Mouse (Mus musculus): ENCODE results near the gene Gpr68.

The Gpr68 gene

DNA sequence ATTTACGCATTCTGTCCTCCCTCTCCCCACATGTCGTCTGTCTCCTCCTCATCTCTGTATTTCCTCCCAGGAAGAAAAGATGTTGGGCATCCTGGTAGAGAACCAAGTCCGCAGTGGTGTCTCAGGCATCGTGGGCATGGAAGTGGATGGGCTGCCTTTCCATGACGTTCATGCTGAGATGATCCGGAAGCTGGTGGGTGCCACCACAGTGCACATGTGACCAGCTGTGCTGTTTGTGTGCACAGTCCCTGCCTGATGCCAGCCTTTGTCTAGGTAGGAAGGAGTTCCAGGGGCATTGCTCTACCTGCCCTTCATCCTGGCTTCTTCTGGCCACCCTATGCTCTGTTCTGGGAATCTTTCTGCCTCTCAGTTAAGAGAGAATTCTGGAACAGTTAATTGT, 36.8 kb downstream of the Gpr68 start:
- DNase-seq (ENCODE audit: low spot score), result no peak

DNA sequence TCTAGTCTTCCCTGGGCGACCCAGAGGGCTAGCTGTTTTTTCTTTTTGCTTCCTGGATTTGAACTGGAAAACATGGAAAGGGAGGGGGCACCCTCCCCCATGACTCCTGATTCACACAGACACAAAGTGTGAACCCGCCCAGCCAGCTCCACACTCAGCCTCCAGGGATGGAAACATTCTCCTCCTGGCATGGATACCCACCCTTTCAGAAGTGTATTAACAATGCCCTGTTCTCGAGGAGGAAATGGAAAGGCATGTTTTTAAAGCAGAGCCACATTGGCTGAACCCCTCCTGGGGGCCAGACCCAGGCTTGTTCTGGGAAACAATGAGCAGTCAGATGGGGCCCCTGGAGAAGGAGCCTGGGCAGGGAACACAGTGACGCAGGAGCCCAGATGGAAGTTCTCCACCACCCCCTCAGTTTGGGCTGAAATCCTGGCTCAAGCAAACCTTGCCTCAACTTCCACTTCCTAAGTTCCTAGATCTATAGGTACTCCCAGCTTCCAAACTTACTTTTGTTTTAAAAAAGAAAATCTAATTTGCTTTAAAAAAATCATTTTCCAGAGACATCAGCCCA, 39.9 kb downstream of the Gpr68 start:
- DNase-seq (ENCODE audit: low spot score), result no peak

DNA sequence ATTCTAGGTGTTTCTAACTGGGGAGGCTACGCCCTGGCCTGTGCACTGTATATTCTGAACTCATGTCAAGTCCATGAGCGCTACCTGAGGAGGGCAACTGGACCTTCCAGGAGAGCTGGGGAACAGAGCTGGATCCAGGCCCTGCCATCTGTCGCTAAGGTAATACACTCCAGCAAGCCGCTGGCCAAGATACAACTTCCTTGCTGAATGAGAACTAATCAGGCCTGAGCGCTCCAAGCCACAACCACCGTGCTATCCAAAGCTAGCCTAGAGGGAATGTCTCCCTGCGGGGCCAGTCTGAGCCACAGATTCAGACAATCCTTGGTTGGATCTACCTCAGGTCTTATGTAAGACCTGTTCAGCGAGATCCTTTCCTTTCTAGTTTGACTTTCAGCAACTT, 40.9 kb downstream of the Gpr68 start:
- DNase-seq (ENCODE audit: low spot score), result no peak

DNA sequence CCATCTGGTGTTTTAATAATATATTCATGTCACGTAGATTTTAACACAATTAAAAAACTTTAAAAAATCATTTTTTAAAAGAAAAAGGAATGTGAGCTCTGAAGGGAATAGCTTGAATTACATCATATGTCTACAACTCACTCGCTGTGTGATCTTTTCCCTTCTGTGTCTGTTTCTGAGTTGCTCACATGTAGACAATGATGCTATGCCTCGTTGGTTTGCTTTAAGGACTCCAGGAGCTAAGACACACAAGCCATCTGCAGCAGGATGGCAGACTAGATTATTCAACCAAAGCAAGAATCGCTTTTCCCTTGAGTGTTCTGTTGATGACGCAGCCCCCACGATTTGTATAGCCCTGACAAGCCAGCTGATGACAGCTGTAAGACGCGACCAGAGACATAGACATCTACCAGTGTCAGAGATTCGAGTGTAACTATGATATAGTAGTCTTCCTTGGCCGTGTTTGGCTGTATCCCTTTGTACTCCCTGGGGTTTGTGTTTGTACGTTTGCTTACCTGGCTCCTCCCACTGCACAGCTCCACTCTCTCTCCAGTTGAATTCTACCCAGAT, 42.4 kb downstream of the Gpr68 start:
- no peak for DNase-seq (ENCODE audit: low spot score)

DNA sequence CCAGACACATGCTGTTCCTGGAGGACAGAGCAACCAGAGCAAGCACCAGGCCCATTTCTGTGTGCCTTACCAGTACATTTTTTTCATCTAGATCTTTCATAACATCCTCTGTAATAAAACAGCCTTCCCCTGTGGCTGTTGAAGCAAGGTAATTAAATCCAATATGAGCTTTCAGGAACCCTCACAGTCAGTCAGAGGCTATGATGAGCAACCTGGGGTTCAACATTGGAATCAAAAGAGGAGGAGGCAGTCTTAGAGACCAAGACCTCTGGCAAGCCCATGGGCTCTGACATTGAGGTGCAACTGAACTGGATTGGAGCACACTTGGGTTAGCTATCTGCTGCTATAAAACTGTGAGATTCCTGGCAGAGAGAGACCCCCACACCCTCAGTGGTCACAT, 42.9 kb downstream of the Gpr68 start:
- DNase-seq (ENCODE audit: low spot score), result no peak

DNA sequence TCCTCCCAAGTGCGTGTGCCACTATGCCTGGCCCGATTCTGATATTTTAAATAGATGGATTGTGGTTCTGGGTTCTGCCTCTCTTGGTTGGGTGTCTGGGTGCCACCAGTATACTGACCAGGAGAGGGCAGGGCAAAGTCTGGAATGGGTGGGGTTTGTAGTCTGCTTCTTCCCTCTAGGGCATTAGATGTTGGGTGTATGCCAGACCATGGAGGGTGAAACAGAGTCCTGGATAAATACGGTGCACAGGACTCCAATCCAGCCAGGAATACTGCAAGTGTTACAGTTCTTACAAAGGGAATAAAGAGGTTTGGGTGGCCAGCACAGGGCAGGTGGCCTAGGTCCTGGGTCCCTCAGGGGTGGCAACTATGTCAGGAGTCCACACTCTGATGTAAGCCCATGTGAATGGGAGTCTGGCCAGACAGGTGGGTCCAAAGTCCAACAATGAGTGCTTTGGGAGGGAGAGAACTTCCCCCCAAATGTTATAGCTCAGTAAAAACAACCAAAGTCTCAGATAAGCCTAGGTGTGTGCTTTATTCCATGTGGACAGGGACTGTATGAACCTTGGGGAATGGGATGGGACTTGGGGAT, 45.0 kb downstream of the Gpr68 start:
- no peak for DNase-seq (ENCODE audit: low spot score)

DNA sequence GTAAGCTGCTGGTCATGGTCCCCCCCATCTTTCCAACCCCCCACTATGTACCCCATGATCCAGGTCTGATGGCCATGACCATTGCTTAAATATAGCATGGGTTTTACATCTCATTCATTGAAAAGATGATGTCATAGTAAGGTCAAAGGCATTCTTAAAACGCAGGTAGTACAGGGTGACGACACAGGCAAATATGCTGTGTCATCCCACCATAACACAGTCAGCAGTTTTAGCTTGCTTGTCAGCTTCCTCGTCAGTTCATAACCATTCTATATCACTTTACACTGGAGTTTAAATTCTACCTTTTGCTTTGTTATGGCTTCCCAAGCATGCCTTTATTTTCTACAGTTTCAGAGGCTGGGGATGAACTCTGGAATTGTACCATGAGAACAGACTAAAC, 45.7 kb downstream of the Gpr68 start:
- no peak for DNase-seq (ENCODE audit: low spot score)

DNA sequence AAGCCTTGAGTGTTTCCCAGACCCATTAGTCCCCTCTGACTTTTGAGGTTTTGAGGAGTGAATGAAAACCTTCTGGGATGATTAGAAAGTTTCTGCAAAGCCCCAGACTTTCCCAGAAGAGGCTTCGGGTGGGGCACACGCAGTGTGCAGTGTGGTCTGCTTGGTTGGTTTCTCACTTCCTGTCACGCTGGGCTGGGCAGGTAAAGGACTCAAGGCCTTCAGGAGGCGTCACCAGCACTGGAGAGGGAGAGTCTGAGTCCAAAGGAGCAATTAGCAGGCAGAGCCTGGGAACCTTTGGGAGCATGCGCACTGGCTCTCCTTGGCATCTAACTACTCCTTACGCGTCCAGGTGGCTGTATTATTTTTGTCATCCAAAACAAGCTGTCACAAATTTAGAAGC, 50.2 kb downstream of the Gpr68 start:
- no peak for DNase-seq (ENCODE audit: low spot score)

DNA sequence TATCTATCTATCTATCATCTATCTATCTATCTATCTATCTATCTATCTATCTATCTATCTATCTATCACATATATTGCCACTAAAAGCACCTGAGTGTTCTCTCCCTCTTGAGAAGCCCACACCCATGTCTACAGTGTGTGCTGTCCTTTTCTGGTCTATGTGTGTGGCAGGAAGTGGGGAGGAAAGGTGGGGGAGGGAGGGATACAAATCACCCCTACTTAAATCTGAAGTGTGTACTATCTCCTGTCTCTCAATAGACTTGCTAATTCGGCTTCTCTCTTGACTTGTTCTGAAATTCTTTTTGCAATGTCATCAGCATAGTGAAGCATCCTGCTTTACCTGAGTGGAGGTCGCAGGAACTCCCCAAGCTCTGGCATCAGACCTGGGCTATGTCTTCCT, 51.7 kb downstream of the Gpr68 start:
- no peak for DNase-seq (ENCODE audit: low spot score)

DNA sequence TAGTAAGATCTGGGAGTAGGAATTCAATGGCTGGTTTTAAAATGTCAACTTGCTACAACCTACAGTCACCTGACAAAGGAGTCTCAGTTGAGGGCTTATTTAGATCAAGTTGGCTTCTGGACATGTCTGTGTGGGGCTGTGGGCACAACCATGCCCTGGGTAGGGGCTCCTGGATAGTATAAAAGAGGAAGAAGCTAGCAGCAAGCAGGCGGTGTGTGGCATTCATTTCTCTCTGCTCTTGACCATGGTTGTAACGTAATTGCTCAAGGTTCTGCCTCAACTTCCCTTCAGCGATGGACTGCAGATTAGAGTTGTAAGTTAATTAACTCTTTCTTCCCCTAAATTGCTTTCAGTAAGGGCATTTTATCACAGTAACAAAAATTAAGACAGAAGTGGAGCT, 55.6 kb downstream of the Gpr68 start:
- DNase-seq (ENCODE audit: low spot score), result no peak

DNA sequence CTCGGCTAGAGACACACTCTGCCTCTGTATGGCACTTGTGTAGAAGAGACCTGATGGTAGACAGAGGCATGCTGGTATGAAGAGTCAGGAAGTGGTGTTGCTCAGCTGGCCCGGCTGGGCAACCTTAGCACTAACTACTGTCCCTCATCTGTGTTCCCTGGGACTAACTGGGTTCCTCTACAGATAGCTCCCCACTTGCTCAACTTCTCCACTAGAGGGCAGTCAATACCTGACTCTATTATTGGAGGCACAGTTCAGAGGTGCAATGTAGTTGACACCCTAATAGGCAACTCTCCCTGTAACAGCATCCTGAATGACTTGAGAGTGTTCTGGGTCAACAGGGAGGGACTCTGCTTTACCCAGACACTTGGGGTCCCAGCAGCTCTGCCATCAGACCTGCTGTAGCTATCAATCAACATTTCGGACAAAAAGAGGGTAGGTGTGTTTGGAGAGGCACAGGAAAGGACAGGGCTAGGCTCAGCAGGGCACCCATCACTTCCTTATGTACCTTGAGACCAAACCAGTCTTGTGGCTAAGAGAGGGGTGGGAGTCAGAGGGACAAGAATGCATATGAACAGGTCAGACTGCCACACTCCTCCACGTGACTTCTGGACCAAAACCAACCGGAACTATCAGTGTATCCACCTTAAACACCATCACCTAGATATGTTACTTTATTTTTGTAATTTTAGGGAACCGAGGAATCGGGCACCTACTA, 58.4 kb downstream of the Gpr68 start:
- peak; percentile 58 for DNase-seq (ENCODE audit: low spot score)

DNA sequence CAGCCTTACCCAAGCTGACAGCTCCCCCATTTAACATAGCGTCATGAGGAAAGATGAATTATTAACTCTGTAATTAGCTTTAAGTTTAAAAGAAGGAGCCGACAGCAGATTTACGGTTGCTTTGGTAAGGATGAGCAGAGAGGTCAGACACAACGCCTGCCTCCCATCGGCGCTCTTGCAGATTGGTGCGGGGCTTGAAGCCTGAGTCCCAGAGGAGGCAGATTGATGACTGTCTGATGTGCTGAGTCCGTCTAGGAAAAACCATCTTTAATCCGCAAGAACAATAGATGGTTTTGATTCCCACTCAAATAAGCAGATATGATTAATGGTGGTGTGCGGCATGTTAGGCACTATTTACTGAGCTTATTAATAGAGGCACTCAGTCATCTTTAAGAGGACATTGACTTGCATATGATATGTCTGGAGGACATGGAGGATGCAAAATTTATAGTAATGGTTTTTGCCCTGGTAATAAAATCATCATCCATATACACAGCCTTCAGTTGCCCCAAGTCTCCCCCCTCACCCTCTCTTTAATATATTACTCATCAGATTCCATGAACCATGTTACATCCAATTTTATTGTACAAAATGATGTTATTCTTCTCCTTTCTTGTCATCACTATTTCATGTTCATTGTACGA, 60.4 kb downstream of the Gpr68 start:
- no peak for DNase-seq (ENCODE audit: low spot score)

DNA sequence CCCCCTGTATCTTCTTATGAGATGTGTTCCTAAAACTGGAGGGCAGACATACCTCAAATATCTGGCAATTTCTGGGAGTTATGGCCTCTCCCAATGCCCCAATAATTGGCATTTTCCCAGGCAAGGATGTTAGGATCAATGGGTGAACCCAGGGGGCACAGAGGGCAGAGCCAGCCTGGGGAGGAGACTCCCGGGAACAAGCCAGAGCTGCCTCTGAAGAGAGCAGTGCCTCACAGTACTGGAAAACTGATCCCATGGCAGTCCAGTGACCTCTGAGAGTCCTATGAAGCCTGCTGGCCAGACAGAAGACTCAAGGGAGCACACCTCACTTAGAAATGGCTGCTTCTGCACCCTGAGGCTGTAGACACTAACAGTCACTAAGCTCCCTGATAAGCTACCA, 61.4 kb downstream of the Gpr68 start:
- no peak for DNase-seq (ENCODE audit: low spot score)

DNA sequence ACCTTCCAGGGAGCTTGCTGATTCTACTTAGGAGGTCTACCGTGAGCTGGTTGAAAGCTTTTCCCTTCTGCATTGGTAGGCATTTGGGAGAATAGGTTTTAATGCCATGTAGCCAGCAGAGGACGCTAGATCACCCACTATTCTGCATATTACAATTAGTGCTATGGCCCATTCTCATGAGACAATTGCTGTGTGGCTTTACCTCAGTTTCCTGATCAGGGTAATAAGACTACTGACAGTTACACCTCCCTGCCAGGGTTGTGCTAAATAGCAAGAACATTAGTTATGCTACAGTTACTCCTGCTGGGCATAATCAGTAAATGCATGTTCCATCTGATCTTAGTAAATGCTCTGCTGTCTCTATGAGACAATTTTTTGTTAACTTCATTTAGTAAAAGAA, 62.2 kb downstream of the Gpr68 start:
- DNase-seq (ENCODE audit: low spot score), result no peak

DNA sequence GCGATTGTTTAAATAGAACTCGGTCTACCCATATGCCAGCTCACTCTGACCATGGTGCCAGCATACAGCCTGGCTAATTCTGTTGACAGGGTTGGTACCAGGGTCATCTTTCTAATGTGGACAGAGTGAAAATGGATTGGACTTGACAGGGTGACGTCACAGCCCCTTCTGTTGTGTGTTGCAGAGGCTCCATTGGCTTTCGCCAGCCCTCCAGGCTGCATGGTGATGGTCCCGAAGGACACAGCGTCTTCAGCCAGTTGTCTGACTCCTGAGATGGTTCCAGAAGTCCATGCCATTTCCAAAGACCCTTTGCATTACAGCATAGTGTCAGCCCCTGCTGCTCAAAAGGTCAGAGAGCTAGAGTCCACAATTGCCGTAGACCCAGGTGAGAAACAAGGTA, 63.5 kb downstream of the Gpr68 start:
- no peak for DNase-seq (ENCODE audit: low spot score)

DNA sequence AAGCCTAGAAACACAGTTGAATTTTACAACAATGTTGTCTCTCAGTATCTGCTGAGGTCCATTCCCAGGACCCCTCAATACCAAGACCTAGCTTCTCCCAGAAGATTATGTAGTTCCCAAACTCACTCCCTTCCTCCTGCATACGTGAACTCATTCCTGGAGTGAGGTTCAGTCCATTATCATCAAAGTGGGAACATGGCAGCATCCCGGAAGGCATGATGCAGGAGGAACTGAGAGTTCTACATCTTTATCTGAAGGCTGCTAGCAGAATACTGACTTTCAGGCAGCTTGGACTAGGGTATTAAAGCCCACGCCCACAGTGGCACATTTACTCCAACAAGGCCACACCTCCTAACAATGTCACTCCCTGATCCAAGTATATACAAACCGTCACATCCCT, 64.8 kb downstream of the Gpr68 start:
- DNase-seq (ENCODE audit: low spot score), result no peak

DNA sequence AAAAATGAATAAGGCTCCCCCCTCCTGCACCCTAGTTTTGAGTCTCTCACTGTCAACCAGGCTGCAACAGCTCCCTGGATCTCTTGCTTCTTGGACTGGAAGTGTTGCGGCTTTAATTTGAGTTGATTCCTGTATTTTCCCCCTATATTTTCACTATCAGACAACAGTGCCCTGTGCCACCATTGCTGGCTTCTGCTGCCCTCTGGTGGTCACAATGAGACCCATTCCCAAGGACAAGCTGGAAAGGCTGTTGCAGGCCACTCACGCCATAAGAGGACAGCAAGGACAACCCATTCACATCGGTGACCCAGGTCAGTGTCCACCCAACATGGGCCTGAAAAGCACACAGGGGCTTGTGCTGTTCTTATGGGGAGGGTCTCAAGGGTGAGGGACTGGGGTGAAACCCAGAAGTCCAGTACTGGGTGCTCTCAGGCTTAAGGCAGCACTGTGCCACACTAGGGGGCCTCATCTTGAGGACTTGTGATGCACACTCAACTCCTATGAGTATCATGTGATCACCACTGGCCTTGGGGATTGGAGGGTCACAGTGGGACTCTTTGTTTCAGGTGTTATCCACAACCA, 66.7 kb downstream of the Gpr68 start:
- peak; percentile 65 for DNase-seq (ENCODE audit: low spot score)

DNA sequence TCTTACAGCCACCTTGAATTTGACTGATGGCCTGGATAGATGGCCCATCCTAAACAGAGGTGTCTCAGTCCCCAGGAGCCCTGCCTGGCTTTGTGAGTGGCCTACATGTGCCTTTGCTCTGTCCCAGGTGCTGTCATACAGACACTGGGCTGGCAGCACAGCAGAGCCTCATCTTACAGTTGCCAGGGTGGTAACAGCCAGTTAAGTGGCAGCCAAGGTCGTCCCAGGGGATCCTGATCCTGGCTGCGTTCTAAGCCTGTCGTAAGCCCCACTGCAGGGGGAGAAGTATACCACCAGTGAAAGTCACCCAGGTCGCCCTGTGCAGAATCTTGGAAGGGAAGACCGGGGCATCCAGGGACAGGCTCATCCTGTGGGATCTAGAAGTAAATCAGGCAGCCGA, 68.1 kb downstream of the Gpr68 start:
- DNase-seq (ENCODE audit: low spot score), result no peak

DNA sequence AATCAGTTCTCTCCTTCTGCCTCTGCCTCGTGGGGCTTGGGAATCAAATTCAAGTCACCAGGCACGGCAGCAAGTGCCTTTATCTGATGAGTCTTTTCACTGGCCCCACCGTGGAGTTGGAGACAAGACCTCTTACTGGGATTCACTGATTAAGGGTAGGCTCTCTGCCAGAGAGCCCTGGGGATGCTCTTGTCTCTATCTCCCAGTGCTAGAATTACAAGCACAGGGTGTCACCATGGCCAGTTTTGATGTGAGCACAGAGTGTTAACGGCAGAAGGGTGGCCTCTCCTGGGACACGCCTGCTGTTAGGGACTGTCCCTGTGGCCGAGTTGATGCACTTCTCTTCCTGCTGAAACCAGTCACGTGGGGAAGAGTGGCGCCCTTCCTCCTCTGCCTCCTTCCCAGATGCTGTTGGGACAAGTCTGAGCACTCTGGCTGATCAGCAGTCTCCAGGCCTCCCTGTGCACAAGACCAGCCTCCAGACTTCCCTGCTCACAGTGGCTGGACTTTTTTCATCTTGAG, 68.9 kb downstream of the Gpr68 start:
- DNase-seq (ENCODE audit: low spot score), result no peak

DNA sequence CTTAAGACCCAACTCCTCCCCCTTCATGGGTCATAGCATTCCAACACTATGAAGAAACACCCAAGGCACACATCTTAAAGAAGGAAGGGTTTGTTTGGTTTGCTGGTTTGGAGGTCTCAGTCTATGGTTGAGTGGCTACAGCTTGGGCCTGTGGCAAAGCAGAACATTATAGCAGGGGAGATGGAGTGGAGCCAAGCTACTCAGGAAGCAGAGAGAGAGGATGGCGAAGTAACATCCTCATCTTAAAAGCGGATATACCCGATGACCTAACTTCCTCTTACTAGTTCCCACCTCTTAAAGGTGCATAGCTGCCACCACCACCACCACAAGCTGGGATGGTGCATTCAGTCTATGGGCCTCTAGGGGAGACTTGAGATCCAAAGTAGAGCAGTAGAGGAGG, 70.8 kb downstream of the Gpr68 start:
- DNase-seq (ENCODE audit: low spot score), result no peak

DNA sequence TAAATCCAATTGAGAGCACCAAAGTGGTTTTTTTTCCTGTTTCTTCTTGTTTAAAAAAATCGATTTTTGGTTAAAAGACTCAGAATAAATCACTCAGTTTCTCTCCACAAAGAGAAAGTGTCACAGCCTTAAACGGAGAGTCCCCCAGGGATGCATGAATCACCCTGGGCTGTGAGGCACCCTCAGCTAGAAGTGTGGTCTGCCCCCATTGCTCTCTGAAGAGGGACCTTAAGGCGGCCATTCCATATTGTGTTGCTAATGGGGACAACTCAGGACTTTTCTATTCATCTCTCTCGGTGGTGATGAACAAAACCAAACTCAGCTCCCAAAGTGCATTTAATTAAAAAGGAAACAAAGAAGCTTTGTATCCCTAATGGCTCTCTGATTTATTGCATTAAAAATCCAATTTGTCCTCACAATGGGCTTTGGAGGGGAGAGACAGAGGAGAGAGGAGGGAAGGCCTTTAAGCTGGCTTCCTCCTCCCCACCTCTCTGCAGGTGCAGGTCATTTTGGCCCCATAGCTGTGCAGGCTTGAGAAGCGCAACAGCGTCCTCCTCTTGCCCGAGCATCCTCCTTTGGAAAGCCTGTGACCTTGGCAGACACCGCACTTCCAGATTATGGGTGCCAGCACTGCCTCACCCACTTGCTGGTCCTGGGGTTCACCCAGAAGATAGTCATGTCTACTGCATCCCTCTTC, 76.2 kb downstream of the Gpr68 start:
- DNase-seq (ENCODE audit: low spot score), result no peak

DNA sequence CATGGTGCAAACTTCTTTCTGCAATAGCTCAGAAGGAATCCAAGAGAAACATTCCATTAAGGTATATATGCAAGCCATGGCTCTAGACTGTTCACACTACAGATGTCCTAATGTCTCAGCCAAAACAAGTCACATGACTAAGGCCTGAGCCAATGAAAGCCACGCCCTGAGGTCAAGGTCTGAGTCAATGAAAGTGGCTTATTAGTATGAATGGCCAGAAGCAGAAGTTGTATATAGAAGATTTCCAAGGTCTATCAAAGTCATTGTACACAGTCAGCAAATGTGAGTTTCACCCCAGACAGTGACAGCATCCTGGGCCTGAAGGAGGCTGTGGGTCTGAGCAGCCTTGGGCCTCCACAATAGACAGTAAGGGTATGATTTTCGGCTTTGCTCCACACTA, 77.0 kb downstream of the Gpr68 start:
- no peak for DNase-seq (ENCODE audit: low spot score)

All from left cerebral cortex, adult 11 months (tissue).